Mouse (Mus musculus) ES-Bruce4 (cell line): ENCODE results near the gene Ubqln2.

ENCODE experiments used
- CTCF ChIP-seq: IDR thresholded peaks from one replicate; pipeline ENCODE4 v1.8.1; 2011; ENCODE audit warnings: low read depth, low read length
- EP300 ChIP-seq: IDR thresholded peaks from 2 replicates; pipeline ENCODE4 v1.6.1; 2011; ENCODE audit warnings: low read depth, low read length; ENCODE audit not compliant: insufficient read depth
- POLR2A ChIP-seq: IDR thresholded peaks from one replicate; pipeline ENCODE4 v1.8.1; 2011; ENCODE audit warnings: low read length; ENCODE audit not compliant: insufficient read depth

DNA sequence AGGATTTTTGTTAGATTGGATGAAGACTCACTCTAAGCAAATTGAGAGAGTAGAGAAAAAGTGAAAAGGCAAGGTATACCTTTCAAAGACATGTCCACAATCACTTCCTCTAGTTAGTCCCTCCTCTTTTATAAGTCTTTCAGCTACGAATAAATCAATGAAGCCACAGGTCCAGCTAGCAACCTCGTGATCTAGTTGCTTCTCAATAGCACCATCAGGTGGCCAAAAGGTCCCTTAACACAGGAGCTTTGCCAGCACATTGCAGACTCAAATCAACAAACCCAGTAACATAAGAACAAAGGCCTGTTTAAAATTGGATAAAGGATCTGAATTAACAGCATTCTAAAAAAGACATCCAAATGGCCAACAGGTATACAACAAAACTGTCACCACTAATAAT lies 30.4 kb downstream of the Ubqln2 start:
- TF ChIP-seq CTCF (no peak), POLR2A (no peak), EP300 (no peak)
